Mouse (Mus musculus) gastrocnemius, postnatal 36 days (tissue): ENCODE data around the gene Ebf1. TPM values are rescaled to one million over a fixed set of nuclear protein-coding genes. Genes with fewer than 3 reads are reported as not detected.

Experiments
- DNase-seq, 2 experiments: peaks; one replicate each; pipeline ENCODE4 v3.0.0; 2022
- intact Hi-C: fragments of 180-260 bp; cut with DNase I; formaldehyde crosslinking; loops from one replicate; pipeline ENCODE4 v1.15.1; 2025
- total RNA-seq, 2 experiments: library from RNA; stranded (reverse); gene quantifications; 2 replicates each; pipeline ENCODE4 v1.2.3; 2021

The Ebf1 gene
- total RNA-seq, 2 experiments from 2014 or later, result 9.5 to 10.0 TPM

- no peak for DNase-seq
- intact Hi-C loops, result no loop called here
These were observed 37.4 kb downstream of the Ebf1 start for GRCm38 (mm10) chr11:44654340-44655019.

GRCm38 (mm10) chr11:44655468-44655867 is 38.4 kb downstream of the Ebf1 start:
- intact Hi-C loops, result no loop called here
- DNase-seq, result no peak

GRCm38 (mm10) chr11:44656916-44657315 is 39.8 kb downstream of the Ebf1 start:
- DNase-seq, result no peak
- intact Hi-C loops, result no loop called here

GRCm38 (mm10) chr11:44657833-44658395 is 40.8 kb downstream of the Ebf1 start:
- DNase-seq, result no peak
- intact Hi-C loops, result no loop called here

GRCm38 (mm10) chr11:44661875-44662274 is 44.8 kb downstream of the Ebf1 start:
- intact Hi-C loops, result no loop called here
- no peak for DNase-seq

GRCm38 (mm10) chr11:44663609-44664141 is 46.6 kb downstream of the Ebf1 start:
- intact Hi-C loops, result no loop called here
- no peak for DNase-seq

GRCm38 (mm10) chr11:44665156-44665682 is 48.1 kb downstream of the Ebf1 start:
- intact Hi-C loops, result no loop called here
- peak; percentile 25 to 45 for DNase-seq

- intact Hi-C loops, result no loop called here
- DNase-seq, result no peak
These were observed 48.8 kb downstream of the Ebf1 start for GRCm38 (mm10) chr11:44665741-44666531.

GRCm38 (mm10) chr11:44666741-44667140 is 49.6 kb downstream of the Ebf1 start:
- intact Hi-C loops, result no loop called here
- no peak for DNase-seq

GRCm38 (mm10) chr11:44681306-44681705 is 64.2 kb downstream of the Ebf1 start:
- intact Hi-C loops, result no loop called here
- no peak for DNase-seq

- no peak for DNase-seq
- intact Hi-C loops, result no loop called here
These were observed 64.9 kb downstream of the Ebf1 start for GRCm38 (mm10) chr11:44681995-44682394.

- no peak for DNase-seq
- intact Hi-C loops, result no loop called here
These were observed 65.8 kb downstream of the Ebf1 start for GRCm38 (mm10) chr11:44682703-44683539.

- DNase-seq, result no peak
- intact Hi-C loops, result no loop called here
These were observed 67.5 kb downstream of the Ebf1 start for GRCm38 (mm10) chr11:44684486-44685076.

- DNase-seq, result no peak
- intact Hi-C loops, result no loop called here
These were observed 68.0 kb downstream of the Ebf1 start for GRCm38 (mm10) chr11:44685129-44685528.

- intact Hi-C loops, result no loop called here
- no peak for DNase-seq
These were observed 68.8 kb downstream of the Ebf1 start for GRCm38 (mm10) chr11:44685911-44686361.

GRCm38 (mm10) chr11:44686378-44686777 is 69.3 kb downstream of the Ebf1 start:
- intact Hi-C loops, result no loop called here
- no peak for DNase-seq

GRCm38 (mm10) chr11:44688542-44688941 is 71.4 kb downstream of the Ebf1 start:
- intact Hi-C loops, result no loop called here
- no peak for DNase-seq

GRCm38 (mm10) chr11:44689571-44690264 is 72.6 kb downstream of the Ebf1 start:
- no peak for DNase-seq
- intact Hi-C loops, result no loop called here

- intact Hi-C loops, result no loop called here
- no peak for DNase-seq
These were observed 73.1 kb downstream of the Ebf1 start for GRCm38 (mm10) chr11:44690265-44690572.
